Mouse (Mus musculus) small intestine, adult 2 months (tissue): ENCODE data around the gene Armc10.

ENCODE experiments used
- CTCF ChIP-seq: fragments of 200-500 bp; IDR thresholded peaks from 2 replicates; pipeline ENCODE4 v1.5.1; 2012; ENCODE audit warnings: low read depth, mild to moderate bottlenecking, control low read depth, inconsistent platforms, low read length, moderate library complexity, mixed read lengths; ENCODE audit not compliant: insufficient replicate concordance, insufficient read length; ENCODE audit errors: extremely low read depth
- POLR2A ChIP-seq: fragments of 200-500 bp; IDR thresholded peaks from 2 replicates; pipeline ENCODE4 v1.6.1; 2012; ENCODE audit warnings: low read depth, mild to moderate bottlenecking, control low read depth, inconsistent platforms, low read length, moderate library complexity

GRCm38 (mm10) chr5:21640961-21641360 lies 4.7 kb upstream of the Armc10 start:
- TF ChIP-seq CTCF (no peak), POLR2A (no peak)
